Mouse (Mus musculus) adrenal gland, postnatal 25 days (tissue): Measurements from ENCODE around the gene Dlg2. TPM values are rescaled to one million over a fixed set of nuclear protein-coding genes. Genes with fewer than 3 reads are reported as not detected.

Experiments
- DNase-seq: peaks from one replicate; pipeline ENCODE4 v3.0.0; 2021; ENCODE audit warnings: mixed read lengths
- total RNA-seq: library from RNA; stranded (reverse); gene quantifications from 2 replicates; pipeline ENCODE4 v1.2.3, GENCODE M21; 2021

Dlg2 gene
- total RNA-seq, 1 experiment from 2014 or later: 148 TPM

DNA sequence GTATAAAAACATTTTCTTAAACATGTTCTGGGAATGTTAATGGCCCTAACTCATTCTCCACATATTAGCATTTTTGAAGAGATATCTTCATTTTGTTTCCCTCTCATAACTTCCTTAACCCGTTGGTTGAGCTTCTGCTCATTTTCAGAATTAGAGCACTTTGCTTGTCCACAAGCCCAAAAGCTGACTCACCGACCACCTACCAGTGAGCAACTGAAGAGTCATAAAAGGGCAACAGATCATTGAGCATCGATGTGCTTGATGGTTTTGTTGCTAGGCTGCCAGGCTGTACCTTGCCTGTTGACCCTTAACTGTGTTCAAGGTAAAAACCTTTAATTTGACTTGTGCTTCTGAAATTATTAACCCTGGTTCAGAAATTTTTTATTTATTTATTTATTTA, 1440.3 kb downstream of the Dlg2 start:
- DNase-seq: no peak

DNA sequence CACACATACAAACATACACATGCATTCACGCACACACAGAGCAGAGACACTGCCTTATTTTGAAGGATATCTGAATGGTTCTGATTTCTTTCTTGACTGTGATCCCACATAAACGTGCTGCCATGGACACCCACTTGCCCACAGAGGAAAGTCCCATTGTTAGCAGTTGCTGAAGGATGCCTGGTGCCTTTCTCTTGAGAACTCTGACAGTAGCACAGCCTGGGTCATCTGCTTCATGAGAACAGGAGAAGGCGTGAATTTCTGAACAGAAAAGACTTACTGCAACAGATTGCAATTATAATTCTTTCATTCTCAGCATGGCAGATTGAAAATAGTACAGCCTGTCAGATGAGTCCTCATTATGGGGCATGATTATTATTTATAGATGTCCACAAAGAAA, 1442.6 kb downstream of the Dlg2 start:
- no peak for DNase-seq

DNA sequence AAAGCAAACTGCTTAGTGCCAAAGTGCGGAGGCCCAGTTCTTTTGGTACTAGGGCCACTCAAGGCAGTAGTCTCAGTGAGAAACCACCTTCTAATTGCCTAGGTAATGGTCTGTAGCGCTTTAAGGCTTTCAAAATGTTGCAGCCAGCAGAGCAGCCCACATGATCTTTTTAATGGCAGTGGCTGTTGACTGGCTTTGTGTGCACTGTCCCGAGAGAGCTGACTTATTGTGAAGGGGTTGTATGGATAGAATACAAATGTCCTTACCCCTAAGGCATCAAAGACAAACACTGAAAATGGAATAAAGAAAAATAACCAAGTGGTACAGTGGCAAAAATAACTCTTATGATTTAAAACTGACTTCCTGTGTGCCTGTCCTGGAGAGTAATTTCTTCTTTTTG, 1443.3 kb downstream of the Dlg2 start:
- DNase-seq: no peak

DNA sequence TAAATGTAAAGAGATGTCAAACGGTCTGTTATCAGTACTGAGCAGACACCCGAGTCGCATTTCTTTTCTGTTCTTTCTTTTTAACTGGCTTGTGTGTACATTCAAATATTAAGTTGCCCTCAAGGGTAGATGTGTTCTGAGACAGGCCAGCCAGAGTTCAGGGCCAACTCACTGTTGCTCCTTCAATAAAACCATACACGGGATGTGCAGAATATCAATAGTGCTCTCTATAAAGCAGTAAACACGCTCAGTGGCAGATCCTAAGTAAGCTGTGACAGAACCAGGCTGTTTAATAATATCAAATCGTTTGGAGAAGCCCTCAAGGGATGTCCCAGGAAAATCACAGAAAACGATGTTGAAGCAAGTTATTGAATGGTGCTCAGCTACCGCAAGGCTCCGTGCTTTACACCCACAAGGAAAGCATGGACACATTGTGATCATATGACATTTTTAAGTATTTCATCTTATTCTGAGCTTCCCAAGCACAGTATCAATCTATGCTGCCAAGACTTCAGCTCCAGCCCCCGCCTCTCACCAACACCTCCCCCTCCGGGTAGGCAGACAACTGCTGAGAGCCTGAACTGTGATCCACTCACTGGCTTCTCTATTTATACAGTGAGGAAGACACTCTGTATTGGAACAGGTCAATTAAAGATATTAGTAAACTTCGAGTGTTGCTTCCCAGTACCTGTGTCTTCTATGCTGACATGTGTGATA, 1458.6 kb downstream of the Dlg2 start:
- DNase-seq: no peak

DNA sequence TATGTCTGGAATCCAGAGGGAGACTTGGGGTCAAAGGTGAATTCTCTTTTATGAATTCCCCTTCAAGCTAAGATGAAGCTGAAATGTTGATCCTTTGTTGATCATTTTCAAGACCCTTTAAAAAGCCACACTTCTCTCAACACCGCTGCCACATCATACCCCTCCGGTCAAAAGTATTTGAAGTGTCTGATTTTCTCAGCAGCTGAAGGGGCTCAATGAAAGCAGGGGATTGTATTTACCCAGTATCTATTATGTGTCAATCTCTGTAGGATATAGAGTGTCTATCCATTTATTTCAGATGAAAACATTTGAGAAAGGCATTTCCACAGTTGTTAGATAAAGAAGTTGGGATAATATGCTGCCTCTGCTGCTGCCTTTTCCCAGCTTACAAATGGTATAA, 1459.7 kb downstream of the Dlg2 start:
- no peak for DNase-seq

DNA sequence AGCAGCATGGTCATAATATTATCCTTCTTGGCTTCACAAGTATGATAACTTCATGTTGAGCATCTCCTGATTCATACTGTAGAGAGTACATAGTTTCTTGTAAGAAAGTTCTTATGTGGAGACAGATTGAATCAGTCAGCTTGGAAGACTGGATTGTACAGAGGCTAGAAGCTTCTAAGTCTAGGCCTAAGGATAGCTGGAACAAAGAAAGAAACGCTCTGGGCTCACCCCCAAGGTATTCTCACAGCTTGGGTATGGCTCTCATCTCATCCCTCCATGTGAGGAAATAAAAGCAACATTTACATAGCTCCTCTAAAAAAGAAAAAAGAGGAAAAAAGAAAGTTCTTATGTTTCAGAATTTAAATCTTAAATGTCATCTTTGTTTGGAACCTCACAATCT, 1466.8 kb downstream of the Dlg2 start:
- no peak for DNase-seq

DNA sequence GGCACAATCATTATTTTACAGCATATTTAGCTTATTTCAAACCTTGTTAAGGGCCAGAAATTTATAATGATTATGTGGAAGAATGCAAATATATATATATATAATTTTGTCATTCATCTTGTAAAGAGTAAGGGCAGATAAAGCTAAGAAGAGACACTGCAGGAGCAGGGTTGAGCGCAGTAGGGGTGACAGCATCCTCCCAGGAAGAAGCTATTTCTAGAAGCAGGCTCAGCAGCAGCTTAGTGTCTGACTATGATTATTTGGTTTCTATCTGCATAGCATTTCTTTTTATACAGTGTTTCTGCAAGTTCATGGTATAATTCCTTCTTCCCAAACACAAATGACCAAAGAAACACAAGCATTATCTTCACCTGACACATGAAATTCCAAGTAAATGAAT, 1479.1 kb downstream of the Dlg2 start:
- DNase-seq: no peak

DNA sequence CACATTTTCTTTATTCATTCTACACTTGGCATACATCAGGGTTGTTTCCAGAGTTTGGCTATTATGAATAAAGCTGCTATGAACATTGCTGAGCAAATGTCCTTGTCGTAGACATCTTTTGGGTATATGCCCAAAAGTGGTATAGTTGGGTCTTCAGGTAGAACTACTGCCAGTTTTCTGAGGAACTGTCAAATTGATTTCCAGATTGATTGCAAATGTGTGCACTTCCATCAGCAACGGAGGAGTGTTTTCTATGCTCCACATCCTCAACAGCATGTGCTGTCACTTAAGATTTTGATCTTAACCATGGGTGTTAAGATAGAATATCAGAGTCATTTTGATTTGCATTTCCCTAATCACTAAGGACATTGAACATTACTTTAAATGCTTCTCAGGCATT, 1486.5 kb downstream of the Dlg2 start:
- no peak for DNase-seq

DNA sequence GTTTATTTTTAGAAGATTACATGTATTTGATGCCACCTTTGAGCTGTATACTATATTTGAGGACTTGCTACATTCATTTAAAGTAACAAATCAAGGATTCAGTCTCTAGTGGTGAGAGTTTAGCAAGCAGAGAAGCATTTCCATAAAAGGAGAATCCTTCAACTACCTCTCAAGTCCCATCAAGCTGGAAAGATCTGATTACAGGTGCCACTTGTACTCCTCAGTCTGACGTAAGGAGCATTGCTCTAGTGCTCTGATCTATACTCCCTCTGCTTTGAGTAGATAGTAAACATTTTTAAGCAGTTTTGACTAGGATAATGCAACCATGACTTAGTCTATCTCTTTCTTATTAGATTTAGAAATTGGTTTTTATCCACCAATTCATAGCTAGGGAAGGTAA, 1496.5 kb downstream of the Dlg2 start:
- no peak for DNase-seq

DNA sequence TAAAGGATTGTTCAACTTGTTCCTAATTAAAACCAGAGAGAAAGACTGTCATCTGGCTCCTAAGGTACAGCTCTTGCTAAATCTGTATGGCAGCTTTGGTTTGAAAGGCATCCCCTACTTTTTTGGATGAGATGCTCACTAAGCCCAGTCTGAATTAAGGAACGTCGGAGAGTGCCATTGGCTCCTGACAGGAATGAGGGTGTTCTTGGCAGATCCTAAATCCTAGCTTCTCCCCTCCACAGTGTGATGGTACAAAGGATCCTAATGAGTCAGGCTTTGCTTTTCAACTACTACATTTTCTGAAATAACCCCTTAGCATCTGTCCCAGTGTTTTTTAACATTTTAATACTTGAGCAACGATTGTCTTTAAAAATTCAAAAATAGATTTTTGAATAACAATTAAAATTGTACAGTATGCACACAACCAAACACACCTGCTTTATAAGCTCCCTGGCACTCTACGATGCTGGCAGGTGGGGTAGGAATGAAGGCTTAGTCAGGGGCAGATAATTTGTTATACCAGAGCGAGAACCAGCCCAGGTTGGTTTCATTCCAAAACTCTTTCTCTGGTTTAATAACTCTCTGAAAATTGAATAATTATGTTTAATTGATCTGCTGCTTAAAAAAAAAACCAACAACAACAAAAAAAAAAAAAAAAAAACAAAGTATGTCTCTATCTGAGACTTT, 1527.4 kb downstream of the Dlg2 start:
- no peak for DNase-seq

DNA sequence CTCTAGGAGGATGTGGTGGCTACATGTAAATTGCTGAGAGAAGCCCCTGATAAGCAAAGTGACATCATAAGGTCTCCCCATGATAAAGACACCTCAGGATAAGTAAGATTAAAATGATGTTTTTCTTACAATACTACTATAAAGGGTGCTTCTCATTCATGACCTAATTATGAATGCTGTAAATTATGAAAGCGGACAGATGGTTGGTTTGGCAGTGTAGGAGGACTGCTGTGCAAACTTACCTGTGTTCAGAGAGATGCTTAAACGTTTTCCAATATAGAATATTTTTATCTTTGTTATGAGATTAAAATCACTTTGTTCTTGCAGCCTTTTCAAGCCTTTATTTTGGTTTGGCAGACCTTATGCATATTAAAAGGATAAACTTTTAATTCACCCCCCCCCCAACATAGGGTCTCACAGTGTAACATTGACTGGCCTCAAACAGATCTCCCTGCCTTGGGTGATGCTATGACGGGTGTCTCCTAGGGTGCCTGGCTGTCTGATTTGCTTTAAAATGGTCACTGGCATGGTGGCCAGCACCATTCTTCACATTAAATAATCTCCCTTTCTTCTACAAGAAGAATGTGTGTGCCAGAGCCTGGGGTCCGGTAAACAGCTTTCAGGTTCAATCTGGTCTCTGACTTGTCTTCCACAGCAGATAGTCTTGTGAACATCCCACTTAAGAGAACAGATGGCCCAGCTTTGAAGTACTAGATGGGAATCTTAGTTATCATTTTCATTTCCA, 1529.4 kb downstream of the Dlg2 start:
- DNase-seq: no peak

DNA sequence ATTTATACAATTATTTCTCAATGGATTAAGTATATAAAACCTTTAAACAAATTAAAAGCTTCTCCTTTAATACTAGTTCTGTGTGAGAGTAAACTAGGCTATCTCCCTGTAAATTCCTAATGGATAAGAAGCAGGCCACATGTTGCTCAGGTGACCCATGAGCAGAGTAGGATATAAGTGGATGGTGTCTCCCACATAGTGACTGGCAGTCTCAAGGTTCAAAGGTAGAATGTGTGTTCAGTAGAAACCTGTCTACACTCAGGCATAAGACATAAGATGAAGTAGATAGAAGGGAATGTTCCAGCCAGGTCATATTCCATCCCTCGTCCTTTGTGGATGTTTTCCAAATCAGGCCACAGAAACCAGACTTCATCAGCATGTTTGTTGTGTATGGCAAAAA, 1532.2 kb downstream of the Dlg2 start:
- DNase-seq: no peak

DNA sequence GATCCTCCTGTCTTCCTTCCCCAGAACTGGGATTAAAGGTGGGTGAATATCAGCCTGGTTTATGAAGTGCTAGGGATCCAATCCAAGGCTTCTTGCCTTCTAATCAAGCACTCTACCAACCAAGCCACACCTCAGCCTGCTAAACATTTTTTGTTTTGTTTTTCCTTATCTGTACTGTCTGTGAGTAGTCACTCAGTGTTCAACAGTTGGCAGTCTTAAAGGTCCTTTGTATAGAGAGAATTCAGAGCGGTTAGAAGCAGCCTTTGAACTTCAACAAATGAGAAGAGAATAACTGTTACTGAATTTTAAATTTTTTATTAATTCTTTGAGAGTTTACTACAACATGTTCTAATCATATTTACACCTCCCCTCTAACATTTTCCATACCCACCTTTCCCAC, 1548.5 kb downstream of the Dlg2 start:
- no peak for DNase-seq

DNA sequence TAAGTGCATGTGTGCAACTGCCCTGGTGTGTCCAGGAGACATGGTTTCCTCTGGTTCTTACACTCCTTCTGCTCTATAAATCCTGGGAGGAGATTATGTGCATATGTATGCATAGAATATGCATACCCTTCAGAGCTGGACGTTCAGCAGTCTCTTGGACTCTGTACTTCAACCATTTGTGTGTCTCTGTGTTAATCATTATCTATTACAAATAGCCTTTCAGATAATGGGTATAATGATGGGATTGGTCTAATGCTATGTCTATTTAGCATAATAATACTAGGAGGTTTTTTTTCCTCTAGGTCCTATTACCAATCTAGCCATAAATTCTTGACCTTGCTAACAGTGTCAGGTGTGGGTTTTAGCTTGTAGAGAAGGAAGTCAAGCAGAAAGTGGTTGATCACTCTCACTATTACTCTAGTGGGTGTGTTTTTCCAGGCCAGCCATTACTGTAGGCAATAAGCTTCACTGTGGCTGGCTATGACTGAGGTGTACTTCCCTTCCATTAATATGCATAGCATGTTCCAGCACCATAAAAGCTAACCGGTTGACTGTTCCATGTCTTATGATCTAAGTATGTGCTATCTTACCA, 1549.1 kb downstream of the Dlg2 start:
- no peak for DNase-seq

DNA sequence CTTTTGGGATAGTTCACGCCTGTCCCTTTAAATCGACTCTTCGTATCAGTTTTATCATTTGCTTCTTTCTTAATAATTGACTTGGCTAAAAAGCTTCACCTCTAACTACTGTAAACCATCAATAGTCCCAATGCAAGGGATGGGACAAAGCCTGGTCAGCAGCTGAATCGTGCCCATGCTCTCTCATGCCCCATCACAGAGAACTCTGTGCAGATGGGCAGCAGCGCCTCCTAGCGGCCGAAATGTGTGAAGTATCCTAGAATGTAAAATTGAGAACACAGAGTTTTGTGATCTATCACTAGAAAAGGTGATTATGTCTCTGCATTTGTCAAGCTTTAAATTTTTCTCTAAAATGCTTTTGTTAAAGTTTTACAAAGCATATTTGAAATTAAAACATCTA, 1550.6 kb downstream of the Dlg2 start:
- DNase-seq: peak; percentile 85

DNA sequence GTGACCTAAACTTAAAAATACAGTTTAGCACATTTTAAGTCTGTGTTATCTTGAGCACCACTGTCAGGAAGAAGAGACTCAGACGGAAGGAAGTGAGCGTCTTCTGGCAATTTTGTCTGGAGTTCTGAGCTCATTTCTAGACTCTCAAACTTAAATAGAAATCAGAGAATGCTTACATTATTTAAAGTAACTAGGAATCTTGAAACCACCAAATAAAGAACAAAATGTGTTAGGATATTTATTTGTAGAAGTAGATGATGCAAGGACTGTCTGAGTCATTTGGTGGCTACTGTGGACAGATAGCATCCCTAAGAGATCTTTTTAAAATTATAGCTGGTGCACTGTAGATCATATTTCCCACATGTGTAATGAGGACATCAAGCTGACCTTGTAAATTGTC, 1557.8 kb downstream of the Dlg2 start:
- no peak for DNase-seq

DNA sequence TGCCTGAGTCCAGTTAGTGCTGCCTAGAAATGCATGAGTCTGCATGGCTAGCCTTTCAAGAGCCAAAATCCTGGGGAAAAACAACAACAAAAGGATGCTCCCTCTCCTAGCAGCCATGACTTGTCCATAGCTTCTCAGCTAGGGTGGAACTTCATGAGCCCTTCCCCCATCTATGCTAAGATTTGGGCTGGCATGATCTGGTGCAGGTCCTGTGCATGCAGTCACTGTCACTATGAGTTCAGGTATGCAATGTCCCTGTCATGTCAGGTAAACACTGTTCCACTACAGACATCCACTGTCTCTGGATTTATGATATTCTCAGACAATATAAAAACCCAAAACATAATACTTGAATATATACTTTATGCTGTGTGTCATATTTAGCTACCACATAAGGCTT, 1563.7 kb downstream of the Dlg2 start:
- no peak for DNase-seq

DNA sequence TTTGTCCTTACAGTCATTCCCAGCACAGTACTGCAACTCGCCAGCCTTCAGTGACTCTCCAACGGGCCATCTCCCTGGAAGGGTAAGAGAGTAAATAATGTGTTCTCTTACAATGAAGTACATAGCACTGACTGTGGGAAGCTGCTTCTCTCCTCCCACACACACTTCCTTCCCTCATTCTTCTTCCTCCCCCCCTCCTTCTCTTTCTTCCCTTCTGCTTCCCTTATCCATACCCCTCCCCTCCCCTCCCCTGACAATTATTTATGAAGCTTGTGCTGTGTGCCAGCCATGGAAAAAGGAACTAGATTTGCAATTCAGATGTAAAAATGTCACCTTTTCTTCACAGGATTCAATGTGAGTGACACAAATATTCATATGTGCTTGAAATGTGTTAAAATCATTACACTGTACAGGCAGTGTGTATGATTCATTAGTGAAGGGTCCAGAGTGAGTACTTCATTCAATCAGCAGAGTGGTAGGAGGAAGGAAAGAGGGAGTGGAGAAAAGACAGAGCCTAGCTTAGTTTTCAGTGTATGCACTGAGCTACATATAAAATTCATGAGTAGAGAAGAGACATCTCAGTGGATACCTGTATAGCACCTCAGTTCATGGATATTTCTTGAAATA, 1564.4 kb downstream of the Dlg2 start:
- DNase-seq: no peak

DNA sequence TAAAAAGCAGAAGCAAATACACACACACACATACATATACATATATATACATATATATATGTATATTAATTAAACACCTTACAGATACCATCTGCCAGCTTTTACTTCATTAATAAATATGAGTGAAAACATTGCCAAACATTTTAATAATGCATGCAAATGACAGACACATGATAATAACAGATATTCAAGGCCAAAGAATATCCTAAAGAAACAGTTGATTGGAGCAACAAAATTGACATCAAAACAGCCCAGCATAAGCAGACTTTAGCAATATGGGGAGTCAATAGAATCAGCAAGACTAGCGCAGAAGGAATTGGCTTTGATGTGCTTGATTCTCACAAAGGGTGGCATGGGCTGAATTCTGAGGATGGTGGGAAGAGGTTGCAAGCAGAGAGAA, 1568.5 kb downstream of the Dlg2 start:
- no peak for DNase-seq

DNA sequence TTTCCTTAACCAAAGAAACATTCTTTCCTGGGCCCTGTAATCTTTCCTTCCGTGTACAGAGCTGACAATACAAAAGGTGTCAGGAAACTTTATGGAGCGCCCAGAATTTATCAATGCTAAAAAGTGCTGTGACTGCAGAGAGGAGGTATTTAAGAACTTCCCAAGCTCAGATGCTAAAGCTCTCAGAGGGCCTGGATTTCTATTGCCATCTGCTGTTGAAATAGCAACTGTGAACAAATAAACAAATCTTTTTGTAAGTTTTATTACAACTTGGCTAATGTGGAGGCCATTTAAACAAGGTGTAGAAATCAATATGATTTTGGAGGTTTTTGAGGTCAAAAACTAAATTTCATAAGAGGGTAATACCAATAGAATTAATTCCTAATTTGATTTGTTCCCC, 1570.8 kb downstream of the Dlg2 start:
- no peak for DNase-seq

DNA sequence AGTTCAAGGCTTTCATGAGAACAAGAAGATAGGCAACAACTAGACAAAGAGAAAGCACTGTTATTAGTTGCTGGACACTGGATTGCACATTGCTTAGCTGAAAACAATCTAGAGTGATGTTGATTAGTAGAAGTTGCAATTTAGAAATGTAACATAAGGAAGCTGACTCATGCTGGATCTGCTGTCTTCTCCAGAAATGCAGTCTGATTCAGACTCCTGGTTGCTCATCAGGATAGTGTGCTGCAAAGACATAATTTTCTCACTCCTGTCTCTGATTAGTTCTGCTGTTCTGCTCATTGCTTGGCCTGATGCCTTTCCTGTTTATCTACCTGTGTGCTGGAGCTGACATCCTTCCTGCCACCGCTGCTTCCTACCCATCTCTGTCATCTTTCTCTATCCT, 1572.4 kb downstream of the Dlg2 start:
- DNase-seq: no peak

DNA sequence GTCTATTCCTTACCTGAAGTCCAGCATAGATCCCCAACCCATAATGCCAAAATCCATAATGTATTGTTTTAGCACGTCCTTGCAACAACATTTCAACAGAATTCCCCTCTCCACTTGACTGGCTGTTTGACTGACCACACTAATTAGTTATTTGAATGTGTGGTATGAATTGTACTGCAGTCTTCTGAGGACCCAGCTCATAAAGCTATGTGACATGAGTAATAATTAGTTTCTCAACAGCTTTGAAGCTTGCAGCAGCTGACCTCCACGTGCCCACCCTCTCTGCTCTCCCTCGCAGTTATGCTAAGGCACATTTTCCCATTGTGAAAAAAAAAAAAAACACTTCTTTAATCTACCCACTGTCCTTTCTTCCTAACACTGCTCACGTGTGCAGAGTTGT, 1590.4 kb downstream of the Dlg2 start:
- DNase-seq: no peak

DNA sequence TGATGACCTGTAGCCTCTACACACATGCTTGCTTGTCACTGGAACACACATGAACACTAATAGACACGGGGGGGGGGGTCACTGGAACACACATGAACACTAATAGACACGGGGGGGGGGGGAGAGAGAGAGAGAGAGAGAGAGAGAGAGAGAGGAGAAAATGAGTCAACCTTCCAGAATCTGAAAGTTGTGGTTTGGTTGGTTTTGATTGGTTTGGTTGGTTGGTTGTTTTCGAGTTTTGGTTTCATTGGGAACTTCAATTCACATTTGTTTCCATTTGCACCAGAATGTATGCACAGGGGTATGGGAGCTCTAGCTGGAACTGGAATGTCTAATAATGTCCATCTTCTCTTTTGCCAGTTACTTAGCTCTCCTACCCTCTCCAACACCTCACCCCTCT, 1611.0 kb downstream of the Dlg2 start:
- no peak for DNase-seq
